Mouse (Mus musculus) stomach, embryonic 16.5 days (tissue): ENCODE measurements around the gene Myo1d. TPM values are rescaled to one million over a fixed set of nuclear protein-coding genes. Genes with fewer than 3 reads are reported as not detected.

Source experiments
- ATAC-seq: fragments of 200-750 bp; cut with Nextera tagmentation; 2 replicates; pipeline ENCODE4 v1.8.0; 2017; ENCODE audit warnings: moderate number of reproducible peaks, moderate TSS enrichment; ENCODE audit not compliant: insufficient read depth, low FRiP score
- H3K27ac ChIP-seq: fragments of 300-500 bp; sonication (generic); 2 replicates; pipeline ENCODE4 v1.5.1; 2014; ENCODE audit warnings: low read length
- H3K27me3 ChIP-seq: fragments of 300-500 bp; sonication (generic); 2 replicates; pipeline ENCODE4 v1.6.1; 2014; ENCODE audit warnings: low read length, control low read depth, mixed read lengths; ENCODE audit not compliant: control insufficient read depth, insufficient read depth
- H3K36me3 ChIP-seq: fragments of 300-500 bp; sonication (generic); 2 replicates; pipeline ENCODE4 v1.6.1; 2014; ENCODE audit warnings: low read length; ENCODE audit not compliant: control insufficient read depth, insufficient read depth
- H3K4me1 ChIP-seq: fragments of 300-500 bp; sonication (generic); 2 replicates; pipeline ENCODE4 v1.6.1; 2014; ENCODE audit warnings: low read length, control low read depth, mixed read lengths; ENCODE audit not compliant: control insufficient read depth, insufficient read depth
- H3K4me2 ChIP-seq: fragments of 300-500 bp; sonication (generic); 2 replicates; pipeline ENCODE4 v1.6.1; 2014; ENCODE audit warnings: low read depth, low read length, mixed read lengths
- H3K4me3 ChIP-seq: fragments of 300-500 bp; sonication (generic); replicated peaks from 2 replicates; pipeline ENCODE4 v1.5.1; 2014; ENCODE audit warnings: mild to moderate bottlenecking, low read length
- H3K9ac ChIP-seq: fragments of 300-500 bp; sonication (generic); 2 replicates; pipeline ENCODE4 v1.6.1; 2014; ENCODE audit warnings: low read length
- H3K9me3 ChIP-seq: fragments of 300-500 bp; sonication (generic); replicated peaks from 2 replicates; pipeline ENCODE4 v1.6.1; 2016; ENCODE audit warnings: low read length, control low read depth; ENCODE audit not compliant: control insufficient read depth
- WGBS: fragments of 180-500 bp; shearing (Covaris S2); extraction: QIAGEN DNeasy Blood & Tissue Kit; methylation state at CpG from one replicate; pipeline ENCODE4 v1.1.7; 2014; 5-methylcytosine and 5-hydroxymethylcytosine counted together
- polyA plus RNA-seq: library from polyadenylated mRNA; unstranded; fragments of >200 nt; fragmentation: Nextera tagmentation; extraction: Ambion mirVana; gene quantifications from 2 replicates; pipeline ENCODE4 v1.2.1, GENCODE M21; 2015

Gene Myo1d
- polyA plus RNA-seq, 1 experiment from 2014 or later = 33.8 TPM

GRCm38 (mm10) chr11:80513796-80514195 is 266.0 kb downstream of the Myo1d start:
- Histone ChIP-seq H3K27ac (no peak overlapping the region), H3K4me3 (no peak overlapping the region), H3K9me3 (no peaks in the 10 kb centered on the region), H3K4me2 (no peak overlapping the region), H3K4me1 (no peaks in the 10 kb centered on the region), H3K9ac (no peak overlapping the region), H3K36me3 (no peaks in the 10 kb centered on the region), H3K27me3 (no peaks in the 10 kb centered on the region)
- WGBS = 65% methylated on average over 7 of the region's 7 CpGs
- no peak for ATAC-seq

- Histone ChIP-seq H3K9me3 (no peaks in the 10 kb centered on the region), H3K4me3 (no peak overlapping the region), H3K9ac (no peak overlapping the region), H3K27ac (no peak overlapping the region), H3K27me3 (no peaks in the 10 kb centered on the region), H3K4me1 (no peaks in the 10 kb centered on the region), H3K36me3 (no peaks in the 10 kb centered on the region), H3K4me2 (no peak overlapping the region)
- WGBS = 69% methylated on average over 19 of the region's 19 CpGs
- no peak for ATAC-seq
Measured at GRCm38 (mm10) chr11:80512313-80513056, 267.3 kb downstream of the Myo1d start.

GRCm38 (mm10) chr11:80510124-80510523 is 269.7 kb downstream of the Myo1d start:
- H3K9me3 ChIP-seq = no peaks in the 10 kb centered on the region
- no peak overlapping the region for H3K4me2 ChIP-seq
- H3K27ac ChIP-seq = no peak overlapping the region
- 85% methylated on average over 10 of the region's 10 CpGs for WGBS
- H3K27me3 ChIP-seq = no peaks in the 10 kb centered on the region
- no peaks in the 10 kb centered on the region for H3K36me3 ChIP-seq
- ATAC-seq = no peak
- H3K4me1 ChIP-seq = no peaks in the 10 kb centered on the region
- H3K4me3 ChIP-seq = no peak overlapping the region
- no peak overlapping the region for H3K9ac ChIP-seq

- Histone ChIP-seq H3K4me1 (no peaks in the 10 kb centered on the region), H3K27ac (no peak overlapping the region), H3K4me2 (no peak overlapping the region), H3K4me3 (no peak overlapping the region), H3K36me3 (no peaks in the 10 kb centered on the region), H3K27me3 (no peaks in the 10 kb centered on the region), H3K9ac (no peak overlapping the region), H3K9me3 (no peaks in the 10 kb centered on the region)
- no peak for ATAC-seq
- 74% methylated on average over 5 of the region's 5 CpGs for WGBS
Measured at GRCm38 (mm10) chr11:80509176-80509506, 270.7 kb downstream of the Myo1d start.

- H3K27ac ChIP-seq = peak overlapping the region; percentile 21; the same call in 1 of the 2 replicates
- H3K36me3 ChIP-seq = no peaks in the 10 kb centered on the region
- H3K4me2 ChIP-seq = no peak overlapping the region
- H3K4me1 ChIP-seq = no peaks in the 10 kb centered on the region
- no peaks in the 10 kb centered on the region for H3K27me3 ChIP-seq
- no peaks in the 10 kb centered on the region for H3K9me3 ChIP-seq
- WGBS = 42% methylated on average over 19 of the region's 19 CpGs
- ATAC-seq = no peak
- H3K4me3 ChIP-seq = no peak overlapping the region
- H3K9ac ChIP-seq = no peak overlapping the region
Measured at GRCm38 (mm10) chr11:80508361-80509175, 271.3 kb downstream of the Myo1d start.

- Histone ChIP-seq H3K36me3 (no peaks in the 10 kb centered on the region), H3K27me3 (no peaks in the 10 kb centered on the region), H3K4me1 (no peaks in the 10 kb centered on the region), H3K4me3 (no peak overlapping the region), H3K9ac (no peak overlapping the region), H3K4me2 (no peak overlapping the region), H3K9me3 (no peaks in the 10 kb centered on the region), H3K27ac (no peak overlapping the region)
- 86% methylated on average over 6 of the region's 6 CpGs for WGBS
- ATAC-seq = no peak
Measured at GRCm38 (mm10) chr11:80507791-80508190, 272.0 kb downstream of the Myo1d start.

GRCm38 (mm10) chr11:80506483-80506882 is 273.3 kb downstream of the Myo1d start:
- Histone ChIP-seq H3K36me3 (no peaks in the 10 kb centered on the region), H3K4me3 (no peak overlapping the region), H3K27ac (no peak overlapping the region), H3K9me3 (no peaks in the 10 kb centered on the region), H3K9ac (no peak overlapping the region), H3K4me1 (no peaks in the 10 kb centered on the region), H3K4me2 (no peak overlapping the region), H3K27me3 (no peaks in the 10 kb centered on the region)
- ATAC-seq = no peak

- Histone ChIP-seq H3K4me2 (no peak overlapping the region), H3K36me3 (no peaks in the 10 kb centered on the region), H3K4me1 (no peaks in the 10 kb centered on the region), H3K27ac (no peak overlapping the region), H3K4me3 (no peak overlapping the region), H3K9ac (no peak overlapping the region), H3K9me3 (no peaks in the 10 kb centered on the region), H3K27me3 (no peaks in the 10 kb centered on the region)
- WGBS = 83% methylated on average over 3 of the region's 3 CpGs
- ATAC-seq = no peak
Measured at GRCm38 (mm10) chr11:80505581-80505980, 274.2 kb downstream of the Myo1d start.

GRCm38 (mm10) chr11:80504519-80505385 is 275.1 kb downstream of the Myo1d start:
- Histone ChIP-seq H3K9me3 (no peaks in the 10 kb centered on the region), H3K27me3 (no peaks in the 10 kb centered on the region), H3K9ac (no peak overlapping the region), H3K4me2 (no peak overlapping the region), H3K27ac (no peak overlapping the region), H3K4me1 (no peaks in the 10 kb centered on the region), H3K36me3 (no peaks in the 10 kb centered on the region), H3K4me3 (no peak overlapping the region)
- WGBS = 55% methylated on average over 6 of the region's 6 CpGs
- no peak for ATAC-seq
